Mouse (Mus musculus) ES-E14 (cell line): ENCODE results near the gene Palm.

Experiments
- CHD2 ChIP-seq: IDR thresholded peaks from 2 replicates; pipeline ENCODE4 v1.6.1; 2014; ENCODE audit warnings: mild to moderate bottlenecking, low read depth, low read length, inconsistent platforms
- MAFK ChIP-seq: IDR thresholded peaks from 2 replicates; pipeline ENCODE4 v1.6.1; 2014; ENCODE audit warnings: mild to moderate bottlenecking, low read depth, low read length, inconsistent platforms; ENCODE audit not compliant: insufficient read depth

DNA sequence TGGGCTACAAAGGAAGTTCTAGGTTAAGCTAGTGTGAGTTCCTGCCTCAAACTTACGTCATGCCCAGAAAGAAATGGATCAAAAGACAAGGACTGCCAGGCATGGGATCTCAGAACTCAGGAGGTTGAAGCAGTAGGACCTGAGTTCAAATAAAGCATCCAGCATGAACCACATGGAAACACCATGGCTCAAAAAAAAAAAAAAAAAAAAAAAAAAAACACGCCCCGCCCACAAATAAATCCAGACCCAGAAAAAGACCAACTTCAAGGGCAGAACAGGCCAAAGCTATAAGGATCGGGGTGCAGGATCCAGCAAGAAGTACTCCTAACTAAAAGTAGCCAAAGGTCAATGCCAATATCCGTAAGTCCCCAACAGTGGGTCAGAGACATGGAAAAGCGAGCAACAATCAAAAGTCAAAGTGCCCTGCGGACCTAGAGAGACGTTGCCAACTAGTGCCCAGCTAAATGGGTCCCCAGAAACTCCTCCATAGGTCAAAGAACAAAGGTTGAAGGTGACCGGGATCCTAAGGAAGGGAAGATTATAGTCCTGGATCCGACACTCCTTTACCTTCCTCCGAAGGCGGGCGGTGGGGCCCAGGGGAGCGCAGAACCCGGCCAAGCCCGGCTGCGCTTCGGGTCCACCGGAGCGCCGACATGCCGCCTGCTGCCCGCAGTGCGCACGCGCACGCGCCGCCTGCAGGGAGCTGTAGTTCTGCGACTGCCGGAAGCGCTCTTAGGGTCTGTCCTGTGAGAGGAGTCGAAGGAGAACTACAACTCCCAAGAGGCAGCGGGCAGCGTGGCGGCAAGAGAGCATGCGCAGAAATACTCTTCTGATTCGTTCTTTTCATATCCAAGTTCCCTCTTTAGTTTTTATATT is 47.2 kb upstream of the Palm start, which contains the start of gene Polrmt:
- TF ChIP-seq MAFK (no peak), CHD2 (no peak)
